Mouse (Mus musculus): ENCODE data around the gene Atpaf1.

Gene Atpaf1

DNA sequence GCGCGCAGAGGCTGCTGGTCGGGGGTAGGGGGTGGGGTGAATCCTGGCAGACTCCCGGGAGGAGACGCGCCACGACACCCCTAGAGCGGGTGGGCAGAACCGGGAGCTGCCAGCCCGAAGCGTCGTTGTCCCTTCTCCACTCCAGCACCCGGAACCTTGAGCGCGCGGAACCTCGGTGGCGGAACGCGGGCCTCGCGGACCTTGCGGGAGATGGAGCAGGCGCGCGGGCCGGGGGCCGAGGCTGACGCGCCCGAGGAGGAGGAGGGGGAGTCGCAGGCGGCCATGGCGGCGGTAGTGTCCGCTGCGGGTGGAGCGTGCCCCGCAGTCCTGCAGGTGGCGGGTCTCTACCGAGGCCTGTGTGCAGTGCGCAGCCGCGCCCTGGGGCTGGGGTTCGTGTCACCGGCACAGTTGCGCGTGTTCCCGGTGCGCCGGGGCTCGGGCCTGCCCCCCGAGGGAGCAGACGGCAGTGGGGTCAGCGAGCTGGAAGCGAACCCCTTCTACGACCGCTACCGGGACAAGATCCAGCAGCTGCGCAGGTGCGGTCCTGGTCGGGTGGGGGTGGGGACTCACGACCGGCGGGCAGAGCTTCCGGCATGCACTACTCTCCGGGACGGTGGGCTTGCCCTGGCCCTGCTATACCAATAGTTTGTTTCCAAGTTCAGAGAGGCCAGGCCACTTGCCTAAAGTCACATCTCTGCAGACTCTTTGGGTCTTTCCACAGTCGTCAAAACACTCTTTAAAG is at the start of gene Atpaf1:
Gene Atpaf1, plus strand, starts transcription at position 44 of the 742 bp plus-strand sequence.
- DNase-seq (ENCODE audit: inconsistent ontology term): peak; percentile 83

DNA sequence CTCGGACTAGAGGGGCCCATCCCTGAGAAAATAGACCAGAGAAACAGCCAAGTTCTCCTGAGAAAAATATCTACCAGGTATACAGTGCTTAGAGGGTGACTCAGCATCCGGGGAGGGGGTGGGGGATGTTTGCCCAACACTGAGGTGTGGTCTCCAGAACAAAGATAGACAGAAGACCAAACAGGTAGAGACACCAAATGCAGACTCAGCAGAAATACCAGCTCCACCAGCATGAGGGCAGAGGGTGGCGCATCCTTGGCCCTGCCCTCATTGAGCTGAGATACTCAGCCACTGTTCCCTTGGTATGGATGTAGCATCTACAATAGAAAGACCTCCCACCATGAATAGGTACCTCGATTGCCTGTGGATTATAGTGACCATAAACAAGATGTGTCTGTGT is 49.7 kb upstream of the Atpaf1 start:
- DNase-seq (ENCODE audit: inconsistent ontology term): no peak

- peak; percentile 100 for DNase-seq (ENCODE audit: inconsistent ontology term)
Observed at GRCm38 (mm10) chr4:115737551-115738041, 47.0 kb upstream of the Atpaf1 start, which contains the start of gene Efcab14. Gene Efcab14 (plus strand): TSS chr4:115737744.

GRCm38 (mm10) chr4:115738481-115738985 is 46.1 kb upstream of the Atpaf1 start:
- DNase-seq (ENCODE audit: inconsistent ontology term): peak; percentile 13

GRCm38 (mm10) chr4:115742658-115743057 is 42.0 kb upstream of the Atpaf1 start:
- no peak for DNase-seq (ENCODE audit: inconsistent ontology term)

GRCm38 (mm10) chr4:115743096-115743495 is 41.5 kb upstream of the Atpaf1 start:
- no peak for DNase-seq (ENCODE audit: inconsistent ontology term)

- DNase-seq (ENCODE audit: inconsistent ontology term): no peak
Observed at GRCm38 (mm10) chr4:115748181-115748580, 36.4 kb upstream of the Atpaf1 start.

- DNase-seq (ENCODE audit: inconsistent ontology term): no peak
Observed at GRCm38 (mm10) chr4:115749336-115749735, 35.3 kb upstream of the Atpaf1 start.

DNA sequence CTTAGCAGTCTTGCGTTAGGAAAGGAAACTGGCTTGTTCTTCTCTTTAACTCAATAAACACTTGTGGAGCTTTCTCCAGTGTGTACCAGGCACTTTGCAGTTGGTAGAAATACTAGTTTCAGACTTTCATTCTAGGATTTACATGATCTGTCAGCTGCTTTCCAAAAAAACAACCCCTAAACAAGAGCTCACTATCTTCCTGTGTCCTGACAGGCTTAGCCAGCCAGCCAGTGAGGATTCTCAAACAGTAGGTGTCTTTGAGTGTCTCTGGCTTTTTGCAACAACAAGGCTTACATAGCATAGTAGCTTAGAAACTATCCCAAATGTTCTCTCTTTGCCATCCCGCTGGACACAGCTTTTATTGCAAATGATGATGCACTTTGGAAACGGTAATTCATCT is 30.5 kb upstream of the Atpaf1 start:
- no peak for DNase-seq (ENCODE audit: inconsistent ontology term)

DNA sequence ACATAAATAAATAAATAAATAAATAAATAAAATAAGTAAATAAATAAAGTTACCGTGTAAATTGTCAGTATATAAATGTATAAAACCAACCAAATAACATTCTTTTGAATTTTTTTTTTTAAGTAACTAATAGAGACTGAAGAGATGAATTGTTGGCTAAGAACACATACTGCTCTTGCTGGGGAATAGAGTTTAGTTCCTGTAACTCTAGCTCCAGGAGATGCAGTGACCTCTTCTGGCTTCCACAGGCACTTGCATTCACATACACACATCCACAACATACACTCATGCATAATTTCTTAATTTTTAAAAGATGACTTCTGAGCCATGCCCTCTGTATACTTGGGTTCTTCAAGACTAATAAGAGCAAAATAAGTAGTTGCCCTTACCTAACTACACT is 29.8 kb upstream of the Atpaf1 start:
- no peak for DNase-seq (ENCODE audit: inconsistent ontology term)

DNA sequence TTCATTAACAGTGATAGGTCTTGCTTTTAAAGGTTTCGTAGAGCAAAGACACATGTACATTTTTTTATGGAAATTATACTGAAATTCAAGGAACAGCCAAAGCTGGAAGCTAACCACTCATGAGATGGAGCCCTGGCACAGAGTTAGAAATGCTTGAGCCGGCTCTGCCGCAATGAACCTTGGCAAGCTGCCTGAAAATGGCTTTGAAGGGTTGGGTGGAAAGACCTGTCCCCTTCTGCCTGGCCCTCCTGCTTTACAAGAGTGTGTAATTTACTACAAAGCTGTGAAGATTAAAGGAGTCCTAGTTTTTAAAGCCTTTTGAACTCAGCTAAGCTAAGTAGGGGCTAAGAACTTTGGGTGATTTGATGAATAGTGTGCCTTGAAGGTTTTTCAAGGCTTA is 23.4 kb upstream of the Atpaf1 start:
- peak; percentile 51 for DNase-seq (ENCODE audit: inconsistent ontology term)

DNA sequence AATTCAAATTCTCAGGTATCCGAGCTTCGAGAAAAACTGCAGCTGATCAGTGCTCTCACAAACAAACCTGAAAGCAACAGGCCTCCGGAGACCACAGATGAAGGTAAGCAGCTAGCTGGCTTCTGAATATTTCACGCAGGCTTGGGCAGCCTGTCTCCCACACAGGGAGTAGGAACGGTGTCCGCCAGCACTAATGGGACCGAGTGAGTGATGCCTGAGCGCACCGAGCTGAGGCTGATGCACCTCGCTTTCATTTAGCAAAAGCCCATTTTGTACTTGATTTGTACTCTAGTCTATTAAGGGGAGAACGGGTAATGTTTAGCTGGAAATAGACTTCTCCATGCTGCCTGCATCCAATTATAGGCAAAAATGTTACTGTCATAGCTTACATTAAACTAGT is 20.0 kb upstream of the Atpaf1 start:
- no peak for DNase-seq (ENCODE audit: inconsistent ontology term)

- peak; percentile 34 for DNase-seq (ENCODE audit: inconsistent ontology term)
Observed at GRCm38 (mm10) chr4:115767647-115768467, 16.8 kb upstream of the Atpaf1 start.

- no peak for DNase-seq (ENCODE audit: inconsistent ontology term)
Observed at GRCm38 (mm10) chr4:115775056-115775455, 9.6 kb upstream of the Atpaf1 start.

DNA sequence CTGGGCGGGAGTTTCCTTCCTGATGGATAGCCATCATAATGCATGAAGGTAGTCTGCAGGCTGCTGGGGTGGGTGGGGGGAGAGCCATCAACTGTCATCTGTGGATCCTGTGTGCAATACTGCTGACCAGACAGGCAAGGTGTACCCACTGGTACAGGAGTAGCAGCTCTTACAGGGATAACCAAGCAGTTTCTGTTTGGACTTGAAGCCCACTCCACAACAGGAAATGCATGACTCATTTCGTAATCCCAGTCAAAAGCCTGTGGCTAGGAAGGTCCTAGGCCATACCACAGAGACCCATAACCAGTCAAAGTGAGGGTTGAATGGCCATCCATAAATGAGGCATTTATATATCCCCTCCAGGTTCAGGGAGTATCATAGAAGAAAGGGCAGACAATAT is 7.0 kb upstream of the Atpaf1 start:
- no peak for DNase-seq (ENCODE audit: inconsistent ontology term)

- no peak for DNase-seq (ENCODE audit: inconsistent ontology term)
Observed at GRCm38 (mm10) chr4:115780269-115780668, 4.3 kb upstream of the Atpaf1 start.

GRCm38 (mm10) chr4:115780918-115781317 is 3.7 kb upstream of the Atpaf1 start, which contains the start of gene Tex38:
Gene Tex38 (minus strand): TSS chr4:115781018.
- no peak for DNase-seq (ENCODE audit: inconsistent ontology term)

DNA sequence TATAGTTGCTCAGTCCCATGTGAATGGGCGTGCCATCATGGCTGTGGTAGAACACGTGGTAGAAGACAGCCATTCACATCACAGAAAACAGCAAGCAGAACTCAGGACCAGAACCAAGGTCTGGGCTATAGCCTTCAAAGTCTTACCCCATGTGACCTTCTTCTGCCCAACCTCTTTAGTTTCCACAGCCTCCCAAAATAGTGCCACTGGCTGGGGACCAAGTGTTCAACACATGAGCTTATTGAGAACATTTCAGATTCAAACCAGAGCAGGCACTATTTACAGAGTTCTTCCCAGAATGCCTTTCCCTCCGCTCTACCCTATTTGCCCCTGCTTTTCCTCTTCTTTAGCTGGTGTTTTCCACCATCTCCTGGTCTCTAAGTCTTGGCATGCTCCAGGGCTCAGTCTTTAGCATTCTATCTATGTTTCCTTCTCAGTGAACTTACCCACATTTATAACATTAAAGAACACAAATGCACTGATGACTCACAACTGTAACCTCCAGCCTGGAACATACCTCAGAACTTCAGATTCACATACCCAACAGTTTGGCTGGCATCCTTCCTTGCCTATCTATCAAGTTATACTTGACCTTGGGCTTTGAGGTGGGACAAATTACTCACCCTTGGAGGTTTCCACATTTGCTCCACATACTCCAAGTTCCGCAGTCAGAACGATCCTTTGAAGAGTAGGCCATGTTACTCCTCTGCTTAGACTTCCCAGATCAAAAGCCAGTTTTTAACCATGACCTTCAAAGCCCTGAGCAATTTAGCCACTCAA is 2.4 kb upstream of the Atpaf1 start:
- DNase-seq (ENCODE audit: inconsistent ontology term): no peak

DNA sequence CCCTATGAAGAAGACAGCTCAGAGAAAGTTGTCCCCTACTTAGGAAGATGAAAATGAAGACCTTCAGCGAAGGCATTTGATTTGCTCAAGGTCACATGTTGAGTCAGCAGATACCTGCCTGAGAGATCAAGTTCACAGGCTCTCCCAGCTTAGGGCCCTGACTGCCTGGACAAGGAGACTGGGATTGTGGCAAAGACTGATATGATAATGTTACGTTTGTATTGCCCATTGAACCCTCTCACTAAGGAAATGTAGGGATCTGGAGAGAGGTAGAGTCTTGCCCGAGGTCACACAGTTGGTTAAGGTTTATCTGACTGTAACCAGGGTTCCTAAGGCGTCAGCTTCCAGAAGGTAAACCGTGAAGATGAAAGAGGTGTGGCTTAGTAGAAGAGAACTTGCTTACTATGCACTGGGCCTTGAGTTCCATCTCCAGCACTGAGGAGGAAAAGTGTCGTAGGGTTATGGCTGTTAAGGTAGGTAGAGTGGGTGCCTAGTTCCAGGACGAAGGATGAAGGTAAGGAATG is 961 bp downstream of the Atpaf1 start:
- no peak for DNase-seq (ENCODE audit: inconsistent ontology term)

DNA sequence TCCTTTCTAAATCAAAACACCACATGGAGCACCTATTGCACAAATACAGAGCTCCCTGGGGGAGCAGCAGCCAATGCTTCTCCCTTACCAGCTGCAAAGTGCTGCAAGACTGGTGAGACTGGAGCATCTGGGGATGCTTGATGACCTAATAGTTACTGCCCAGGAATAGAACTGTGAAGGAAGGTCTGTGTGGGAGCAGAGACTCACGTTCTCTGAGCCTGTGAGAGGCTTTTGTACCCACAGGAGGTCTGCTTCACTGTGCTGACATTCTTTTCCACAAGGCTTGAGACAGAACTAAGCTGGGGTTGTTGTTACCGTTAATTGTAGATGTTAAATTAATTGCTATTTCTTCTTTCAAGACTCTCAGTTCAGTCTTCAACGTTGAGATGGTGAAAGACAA is 6.3 kb downstream of the Atpaf1 start:
- no peak for DNase-seq (ENCODE audit: inconsistent ontology term)

GRCm38 (mm10) chr4:115795360-115795759 is 10.7 kb downstream of the Atpaf1 start:
- DNase-seq (ENCODE audit: inconsistent ontology term): no peak

All from Muller cell, postnatal 12 days (primary cell).